Mouse (Mus musculus) skeletal muscle tissue, adult 2 months (tissue): Measurements from ENCODE around the gene Il3ra.

Experiments used
- DNase-seq: peaks from one replicate; pipeline ENCODE4 v3.0.0-alpha.2; 2012; ENCODE audit warnings: low read depth, low spot score

Gene Il3ra

DNA sequence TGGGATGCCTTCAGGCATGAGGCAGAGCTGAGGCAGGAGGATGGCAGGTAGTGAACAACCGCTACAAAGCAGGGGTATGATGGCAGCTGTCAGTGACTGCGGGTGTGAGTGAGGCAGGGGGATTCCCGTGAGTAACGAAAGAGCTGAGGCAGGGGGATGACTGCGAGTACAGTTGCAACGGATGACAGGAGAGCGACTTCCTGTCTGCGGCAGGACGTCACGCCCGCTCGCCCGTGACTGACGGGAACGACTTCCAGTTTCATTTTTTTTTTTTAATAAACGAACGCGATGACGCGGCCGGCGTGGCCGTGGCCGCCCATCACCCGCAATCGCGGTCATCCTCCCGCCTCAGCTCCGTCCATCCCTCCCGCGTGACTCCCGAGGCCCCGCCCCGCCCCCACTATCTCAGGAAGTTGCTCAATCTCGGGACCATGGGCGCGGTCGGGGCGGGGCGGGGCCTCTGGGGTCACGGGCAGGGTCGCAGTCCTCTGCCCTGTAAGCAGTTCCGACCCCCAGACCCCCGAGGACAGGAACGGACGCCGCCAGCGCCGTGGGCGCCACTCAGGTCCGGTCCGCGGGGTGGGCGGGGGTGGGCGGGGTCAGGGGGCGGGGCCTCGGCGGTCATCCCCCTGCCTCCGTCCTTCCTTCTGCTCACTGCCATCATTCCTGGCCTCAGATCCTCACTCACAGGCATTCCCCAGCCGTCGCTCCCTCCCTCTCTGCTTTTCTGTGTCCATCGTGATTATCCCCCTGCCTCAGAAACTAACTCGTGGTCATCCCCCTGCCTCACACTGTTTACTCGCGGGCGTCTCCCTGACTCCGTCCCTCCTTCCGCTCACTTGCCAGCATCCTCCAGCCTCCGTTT, at the start of gene Il3ra:
Il3ra (plus strand) TSS at position 328 of the 865 bp plus-strand sequence.
- peak; percentile 71 for DNase-seq

DNA sequence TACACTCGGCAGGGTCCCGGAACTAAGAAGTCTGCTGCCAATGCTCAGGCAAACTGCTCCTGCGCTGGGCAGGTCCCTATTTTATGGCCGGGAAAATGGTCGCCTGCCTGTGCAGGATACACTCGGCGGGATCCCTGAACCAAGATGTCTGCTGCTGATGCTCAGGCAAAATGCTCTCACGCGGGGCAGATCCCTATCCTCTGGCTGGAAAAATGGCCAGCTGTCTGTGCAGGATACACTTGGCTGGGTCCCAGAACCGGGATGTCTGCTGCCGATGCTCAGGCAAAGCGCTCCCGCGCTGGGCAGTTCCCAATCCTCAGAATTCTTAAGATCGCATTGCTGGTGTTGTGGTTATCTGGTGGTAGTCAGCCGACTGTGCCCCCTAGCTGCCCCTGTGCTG, 37.1 kb upstream of the Il3ra start:
- no peak for DNase-seq

DNA sequence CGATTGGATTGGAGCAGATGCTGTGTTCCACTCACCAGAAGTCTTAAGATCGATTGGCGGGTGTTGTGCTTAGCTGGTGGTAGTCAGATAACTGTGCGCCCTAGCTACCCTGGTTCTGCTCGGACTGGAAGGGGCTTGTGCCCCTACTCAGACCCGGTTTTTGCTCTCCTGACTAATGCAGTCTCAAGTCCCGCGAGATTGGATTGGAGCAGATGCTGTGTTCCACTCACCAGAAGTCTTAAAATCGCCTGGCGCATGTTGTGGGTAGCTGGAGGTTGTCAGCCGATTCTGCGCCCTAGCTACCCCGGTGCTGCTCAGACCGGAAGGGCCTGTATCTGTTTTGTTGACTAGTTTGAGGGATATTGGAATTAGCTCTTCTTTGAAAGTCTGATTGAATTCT, 36.7 kb upstream of the Il3ra start:
- no peak for DNase-seq

DNA sequence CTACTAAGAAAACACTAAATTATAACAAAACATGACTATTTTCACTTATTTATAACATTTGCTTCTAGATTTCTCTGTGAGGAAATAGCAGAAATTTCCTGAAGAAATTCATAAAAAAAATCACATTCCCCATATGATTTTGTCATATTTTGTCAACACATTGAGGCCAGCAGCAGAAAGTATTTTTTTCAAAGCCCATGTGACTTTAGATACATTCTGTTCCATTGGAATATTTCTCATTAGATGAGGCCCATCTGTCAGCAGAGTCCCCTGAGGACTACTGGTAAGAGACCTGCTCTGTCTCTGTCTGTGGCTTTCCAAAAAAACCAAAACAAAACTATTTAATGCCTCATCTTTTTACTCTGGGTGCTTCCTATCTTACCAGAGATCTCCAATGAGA, 23.5 kb upstream of the Il3ra start, which contains the start of gene Olfr31:
Olfr31 (plus strand) TSS at position 301 of the 400 bp plus-strand sequence.
- no peak for DNase-seq

DNA sequence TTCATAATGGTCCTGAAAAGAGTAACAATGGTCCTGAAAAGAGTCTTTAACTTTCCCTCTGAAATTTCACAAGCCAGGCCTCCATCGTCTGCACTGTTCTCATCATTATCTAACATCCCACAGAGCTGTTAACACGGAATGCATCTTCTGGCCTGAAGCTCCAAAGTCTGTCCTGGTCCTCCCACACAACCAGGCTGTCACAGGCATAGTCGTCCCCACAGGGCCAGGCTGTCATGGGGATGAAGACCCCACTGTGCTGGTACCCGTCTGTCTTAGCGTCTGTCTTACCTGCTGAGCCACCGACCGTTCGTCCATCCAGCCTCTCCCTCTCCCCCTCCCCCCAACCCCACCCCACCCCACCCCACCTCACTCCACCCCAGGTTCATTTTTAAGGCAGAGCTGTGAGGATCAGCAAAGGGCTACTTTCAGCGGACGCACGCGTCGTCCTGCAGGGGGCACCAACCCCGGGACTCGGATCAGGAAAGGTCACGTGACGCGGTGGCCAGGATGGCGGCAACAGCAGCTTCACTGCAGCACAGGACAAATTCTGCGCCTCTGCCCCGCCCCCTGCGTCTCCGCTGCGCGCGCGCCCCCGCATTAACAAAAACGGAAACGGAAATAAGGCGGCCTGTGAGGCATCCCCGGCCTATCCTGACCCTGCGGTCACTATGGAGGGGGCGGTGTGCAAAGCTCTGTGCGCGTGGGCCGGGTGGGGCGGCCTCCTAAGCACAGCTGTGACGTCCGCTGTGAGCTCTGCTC, 783 bp upstream of the Il3ra start:
- DNase-seq = peak; percentile 82

DNA sequence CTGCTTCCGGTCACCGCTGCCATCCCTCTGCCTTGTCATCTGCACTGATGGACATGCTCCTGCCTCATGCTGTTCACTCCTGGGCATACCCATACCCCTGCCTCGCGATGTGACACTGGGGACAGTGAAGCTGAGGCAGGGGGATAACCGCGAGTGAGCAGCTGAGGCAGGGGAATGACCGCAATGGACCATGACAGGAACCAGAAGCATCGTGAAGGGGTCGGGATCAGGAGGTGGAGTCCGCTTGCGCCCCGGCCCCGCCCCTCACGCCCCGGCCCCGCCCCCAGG, 682 bp downstream of the Il3ra start:
- DNase-seq = no peak

DNA sequence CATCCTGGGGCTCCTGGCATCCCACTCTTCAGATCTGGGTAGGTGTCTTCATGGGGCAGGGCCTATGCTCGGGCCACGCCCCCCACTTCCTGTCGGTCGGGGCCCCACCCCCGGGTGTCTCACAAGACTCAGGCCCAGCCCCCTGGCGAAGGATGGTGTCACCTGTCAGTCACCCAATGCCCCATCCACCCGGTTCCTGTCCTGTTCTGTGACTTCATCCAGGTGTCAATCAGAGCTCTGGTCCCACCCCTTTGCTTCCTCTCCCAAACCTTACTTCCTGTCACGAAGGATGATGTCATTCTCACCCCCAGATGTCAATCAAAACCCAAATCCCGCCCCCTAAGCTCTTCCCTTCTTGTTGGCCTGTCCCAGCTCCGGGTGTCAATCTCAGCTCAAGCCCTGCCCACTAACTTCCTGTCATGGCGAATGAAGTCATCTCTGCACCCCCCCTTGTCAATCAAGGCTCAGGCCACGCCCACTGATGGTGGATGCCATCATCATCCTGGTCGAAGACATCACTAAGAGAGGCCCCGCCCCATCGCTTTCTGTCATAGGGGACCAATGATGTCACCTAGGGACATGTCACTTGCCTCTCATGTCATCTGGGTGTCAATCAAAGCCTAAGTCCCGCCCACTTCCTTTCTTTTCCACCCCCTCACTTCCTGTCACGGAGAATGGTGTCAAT, 1.2 kb downstream of the Il3ra start:
- DNase-seq = no peak

DNA sequence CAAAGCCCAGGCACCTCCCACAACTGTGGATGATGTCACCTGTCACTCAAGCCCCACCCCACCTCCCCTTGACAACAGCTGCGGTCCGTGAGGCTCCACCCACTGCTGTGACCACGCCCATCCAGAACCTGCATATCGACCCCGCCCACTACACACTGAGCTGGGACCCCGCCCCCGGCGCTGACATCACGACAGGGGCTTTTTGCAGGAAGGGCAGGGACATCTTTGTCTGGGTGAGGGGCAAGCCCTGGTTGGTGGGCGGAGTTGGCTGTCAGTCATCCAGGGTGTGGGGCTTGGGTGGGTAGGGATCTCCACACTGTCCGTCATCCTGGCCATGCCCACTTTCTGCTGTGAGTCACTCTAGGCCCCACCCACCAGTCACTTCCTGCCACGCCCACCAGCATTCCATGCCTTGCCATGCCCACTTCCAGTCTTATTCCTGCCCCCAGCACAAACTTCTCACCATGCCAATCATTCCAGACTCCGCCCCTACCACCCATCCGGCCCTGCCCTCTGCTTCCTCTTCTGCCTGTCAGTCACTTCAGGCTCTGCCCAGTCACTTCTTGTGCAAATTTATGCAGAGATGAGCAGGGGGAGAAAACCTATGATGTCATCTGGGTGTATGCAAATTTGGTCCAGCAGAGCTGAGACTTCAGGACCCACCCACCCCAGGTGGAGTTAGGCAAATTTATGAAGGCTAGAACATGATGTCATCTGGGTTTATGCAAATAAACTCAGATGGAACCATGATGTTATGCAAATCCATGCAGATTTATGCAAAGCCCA, 2.0 kb downstream of the Il3ra start:
- DNase-seq = no peak

DNA sequence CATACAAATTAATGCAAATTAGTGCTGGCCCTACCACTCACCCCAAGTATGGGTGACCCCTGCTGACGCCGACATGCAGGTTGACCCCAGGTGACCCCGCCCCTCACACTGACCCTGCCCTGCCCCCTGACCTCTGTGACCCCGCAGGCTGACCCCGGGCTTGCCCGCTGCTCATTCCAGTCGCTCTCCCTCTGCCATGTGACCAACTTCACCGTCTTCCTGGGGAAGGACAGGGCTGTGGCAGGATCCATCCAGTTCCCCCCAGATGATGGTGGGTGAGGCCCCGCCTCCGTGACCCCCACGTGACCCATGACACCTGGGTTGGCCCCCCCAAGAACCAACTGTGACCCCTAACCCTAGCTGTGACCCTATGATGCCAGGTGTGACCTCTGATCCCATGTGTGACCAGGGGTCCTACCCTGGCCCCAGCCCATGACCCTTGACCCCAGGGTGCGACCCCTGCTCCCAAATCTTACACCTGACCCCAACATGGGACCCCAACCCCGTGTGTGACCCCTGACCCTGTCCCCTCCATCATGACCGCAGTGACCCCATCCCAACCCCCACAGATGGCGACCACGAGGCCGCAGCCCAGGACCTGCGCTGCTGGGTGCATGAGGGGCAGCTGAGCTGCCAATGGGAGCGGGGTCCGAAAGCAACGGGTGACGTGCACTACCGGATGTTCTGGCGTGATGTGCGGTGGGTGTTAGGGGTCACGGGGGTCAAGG, 2.8 kb downstream of the Il3ra start:
- DNase-seq = no peak

DNA sequence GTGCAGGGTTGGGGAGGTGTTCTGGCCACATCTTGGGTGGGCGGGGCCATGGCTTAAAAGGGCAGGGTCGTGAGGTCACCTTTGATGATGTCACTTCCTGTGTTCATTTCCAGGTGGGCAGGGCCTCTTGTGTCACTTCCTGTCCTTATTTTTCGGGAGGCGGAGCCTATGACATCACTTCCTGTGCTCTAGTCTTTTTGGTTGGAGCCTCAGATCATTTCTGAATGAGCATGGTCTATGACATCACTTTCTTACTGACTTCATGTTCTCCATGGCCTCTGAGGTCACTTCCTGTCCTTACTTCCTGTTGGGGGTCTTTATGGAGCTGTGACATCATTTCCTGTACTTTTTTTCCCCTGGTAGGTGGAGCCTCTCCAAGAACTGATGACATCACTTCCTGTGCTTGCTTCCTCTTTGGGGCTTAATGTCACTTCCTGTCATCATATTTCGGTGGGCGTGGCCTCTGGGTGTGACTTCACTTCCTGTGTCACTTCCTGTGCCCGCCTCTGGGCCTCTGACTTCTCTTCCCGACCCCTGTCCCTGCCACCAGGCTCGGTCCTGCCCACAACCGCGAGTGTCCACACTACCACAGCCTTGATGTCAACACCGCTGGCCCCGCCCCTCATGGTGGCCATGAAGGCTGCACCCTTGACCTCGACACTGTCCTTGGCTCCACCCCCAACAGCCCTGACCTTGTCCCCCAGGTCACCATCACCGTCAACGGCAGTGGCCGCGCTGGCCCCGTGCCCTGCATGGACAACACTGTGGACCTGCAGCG, 3.6 kb downstream of the Il3ra start:
- DNase-seq = no peak

DNA sequence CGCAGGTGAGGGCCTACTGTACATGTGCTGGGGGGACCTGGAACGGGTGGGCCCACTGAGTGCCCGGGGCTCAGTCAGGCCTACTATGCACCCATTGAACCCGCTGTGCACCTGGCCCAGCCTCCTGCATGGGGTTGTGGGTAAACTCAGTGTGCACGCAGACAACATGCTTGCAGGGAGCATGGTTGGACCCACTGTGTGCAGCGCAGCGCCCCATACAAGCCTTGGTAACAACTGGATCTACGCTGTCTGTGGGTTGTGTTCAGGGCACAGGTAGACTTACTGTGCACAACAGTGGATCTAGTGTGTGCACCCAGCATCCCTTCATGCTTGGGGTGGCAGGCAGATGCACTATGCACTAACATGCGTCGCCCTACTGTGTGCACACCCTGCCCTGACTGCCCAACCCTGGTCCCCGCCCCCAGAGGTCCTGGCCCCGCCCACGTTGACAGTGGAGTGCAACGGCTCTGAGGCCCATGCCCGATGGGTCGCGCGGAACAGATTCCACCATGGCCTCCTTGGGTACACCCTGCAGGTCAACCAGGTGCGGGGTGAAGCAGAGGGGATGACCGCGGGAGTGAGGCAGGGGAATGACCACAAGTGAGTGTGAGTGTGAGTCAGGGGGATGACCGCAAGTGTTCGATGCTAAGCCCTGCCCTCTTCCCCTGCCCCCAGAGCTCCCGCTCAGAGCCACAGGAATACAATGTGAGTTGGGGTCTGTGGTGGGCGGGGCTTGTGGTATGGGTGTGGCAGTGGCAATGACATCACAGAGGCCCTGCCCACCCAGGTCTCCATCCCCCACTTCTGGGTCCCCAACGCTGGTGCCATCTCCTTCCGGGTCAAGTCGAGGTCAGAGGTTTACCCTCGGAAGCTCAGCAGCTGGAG, 4.4 kb downstream of the Il3ra start:
- DNase-seq = no peak

DNA sequence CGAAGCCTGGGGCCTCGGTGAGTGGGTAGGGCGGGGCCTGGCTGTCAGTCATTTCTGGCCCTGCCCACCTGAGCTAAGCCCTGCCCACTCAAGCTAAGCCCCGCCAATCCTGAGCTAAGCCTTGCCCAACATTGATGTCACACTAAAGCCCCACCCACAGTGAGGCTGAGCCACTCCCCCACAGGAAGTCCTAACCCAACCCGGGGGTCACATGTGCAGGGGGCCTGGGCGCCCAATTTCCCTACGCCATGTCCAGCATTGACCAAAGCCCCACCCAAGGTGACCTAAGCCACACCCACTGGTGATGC, 5.0 kb downstream of the Il3ra start:
- DNase-seq = no peak

DNA sequence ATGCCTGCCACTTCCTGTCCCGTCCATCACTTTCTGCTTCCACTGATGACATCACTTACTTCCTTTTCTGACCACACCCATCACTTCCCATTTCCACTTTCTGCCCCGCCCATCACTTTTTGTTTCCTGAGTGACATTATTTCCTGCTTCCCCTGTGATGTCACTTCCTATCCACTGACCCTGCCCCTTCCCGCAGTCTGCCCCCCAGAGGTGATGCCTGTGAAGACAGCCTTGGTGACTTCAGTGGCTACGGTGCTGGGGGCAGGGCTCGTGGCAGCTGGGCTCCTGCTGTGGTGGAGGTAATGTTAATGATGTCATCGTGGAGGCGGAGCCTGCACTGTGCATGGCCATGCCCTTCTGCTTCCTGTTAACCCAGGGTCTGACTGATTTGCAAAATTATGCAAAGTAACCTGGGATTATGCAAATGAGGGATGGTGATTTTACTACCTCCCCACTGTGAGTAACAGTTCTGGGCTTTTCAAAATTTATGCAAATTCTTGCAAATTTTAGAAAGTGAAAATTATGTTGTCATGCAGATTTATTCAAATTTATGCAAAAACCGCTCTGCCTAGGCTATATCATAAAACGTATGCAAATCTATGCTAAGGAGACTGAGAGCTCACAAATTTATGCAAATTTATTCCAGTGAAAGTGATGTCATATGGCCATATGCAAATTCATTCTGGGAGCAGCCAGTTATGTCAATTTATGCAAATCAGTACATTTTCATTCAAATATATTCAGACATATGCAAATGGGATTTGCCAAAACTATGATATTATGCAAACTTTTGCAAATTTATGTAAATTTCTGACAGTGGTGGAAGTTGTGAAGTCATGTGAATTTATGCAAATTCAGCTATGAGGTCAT, 5.9 kb downstream of the Il3ra start:
- DNase-seq = no peak

DNA sequence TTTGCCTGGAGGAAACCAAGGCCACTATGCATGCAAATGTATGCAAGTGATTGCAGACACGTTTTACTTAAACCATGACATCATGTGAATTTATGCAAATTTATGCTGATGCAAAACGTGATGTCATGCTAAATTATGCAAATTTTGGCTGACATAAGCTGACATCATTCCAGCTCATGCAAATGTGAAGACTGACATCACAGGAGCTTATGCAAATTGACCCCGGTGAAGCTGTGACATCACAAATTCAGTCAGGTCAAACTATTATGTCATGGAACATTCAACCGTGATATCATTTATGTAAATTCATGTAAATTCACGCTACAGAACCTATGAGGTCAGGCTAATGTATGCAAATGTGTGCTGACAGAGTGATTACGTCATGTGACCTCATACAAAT, 6.5 kb downstream of the Il3ra start:
- DNase-seq = no peak

DNA sequence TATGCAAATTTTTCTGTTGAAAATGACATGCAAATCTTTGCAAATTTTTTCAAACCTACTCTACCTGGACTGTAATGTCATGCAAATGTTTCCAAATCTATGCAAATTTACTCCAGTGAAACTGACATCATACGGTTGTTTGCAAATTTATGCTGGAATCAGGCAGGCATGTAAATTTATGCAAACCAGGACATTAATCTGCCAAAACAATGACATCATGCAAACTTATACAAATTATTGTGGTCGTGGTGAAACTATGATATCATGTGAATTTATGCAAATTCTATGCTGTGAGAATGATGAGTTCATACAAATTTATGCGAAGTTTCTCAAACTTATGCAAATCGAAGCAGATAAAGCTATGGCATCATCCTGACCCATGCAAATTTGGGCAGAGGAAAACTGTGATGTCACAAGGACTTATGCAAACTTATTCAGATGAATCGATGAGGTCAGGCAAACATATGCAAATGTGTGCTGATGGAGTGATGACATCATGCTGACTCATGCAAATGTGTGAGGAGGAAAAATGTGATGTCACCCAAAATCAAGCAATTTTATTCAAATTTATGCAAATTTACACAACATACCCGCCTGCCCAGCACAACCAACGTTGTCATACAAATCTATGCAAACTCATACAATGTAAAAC, 7.1 kb downstream of the Il3ra start:
- no peak for DNase-seq

DNA sequence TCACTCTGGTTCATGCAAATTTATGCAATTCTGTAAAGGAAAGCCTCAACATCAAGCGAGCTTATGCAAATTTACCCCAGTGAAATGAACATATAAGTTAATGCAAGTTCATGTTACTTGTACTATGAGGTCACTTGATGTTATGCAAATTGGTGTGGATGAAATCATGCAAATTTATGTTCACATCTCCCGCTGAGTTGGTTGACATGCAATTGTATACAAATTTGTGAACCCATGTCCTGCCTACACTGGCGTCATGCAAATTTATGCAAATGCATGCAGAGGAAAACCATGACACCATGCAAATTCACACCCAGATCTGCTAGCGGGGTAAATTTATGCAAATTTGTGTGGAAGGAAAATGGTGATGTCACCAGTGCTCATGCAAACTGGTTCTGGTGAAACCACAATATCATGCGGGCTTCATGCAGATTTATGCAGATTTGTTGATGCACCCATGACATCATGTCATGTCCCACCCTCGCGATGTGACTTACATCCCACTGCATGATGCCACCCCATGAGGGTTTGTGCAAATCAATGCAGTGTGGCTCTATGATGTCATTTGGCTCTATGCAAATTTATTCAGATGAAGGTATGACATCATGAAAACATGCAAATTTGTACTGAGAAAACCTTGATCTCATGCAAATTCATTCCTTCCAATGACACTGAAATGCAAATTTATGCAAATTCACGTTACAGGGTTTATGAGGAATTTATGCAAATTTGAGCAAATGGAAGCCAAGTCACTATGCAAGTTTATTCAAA, 7.8 kb downstream of the Il3ra start:
- no peak for DNase-seq
